Mouse (Mus musculus) bone marrow, adult 2 months (tissue): ENCODE data around the gene Rap1gap. TPM values are rescaled to one million over a fixed set of nuclear protein-coding genes. Genes with fewer than 3 reads are reported as not detected.

Experiments used
- H3K27ac ChIP-seq: fragments of 200-500 bp; 2 replicates; pipeline ENCODE4 v1.5.1; 2012; ENCODE audit warnings: low read depth, mild to moderate bottlenecking, control low read depth, inconsistent platforms, low read length; ENCODE audit not compliant: control insufficient read depth, poor library complexity, insufficient read depth
- H3K4me1 ChIP-seq: fragments of 200-500 bp; 2 replicates; pipeline ENCODE4 v1.6.1; 2011; ENCODE audit warnings: low read length; ENCODE audit not compliant: control insufficient read depth, insufficient read depth
- H3K4me3 ChIP-seq: fragments of 200-500 bp; replicated peaks from 2 replicates; pipeline ENCODE3; 2011; ENCODE audit warnings: mild to moderate bottlenecking, low read depth, low read length, control low read depth; ENCODE audit not compliant: control insufficient read depth
- CTCF ChIP-seq: fragments of 200-500 bp; IDR thresholded peaks from 2 replicates; pipeline ENCODE4 v1.5.1; 2011; ENCODE audit warnings: low read length, control low read depth; ENCODE audit not compliant: control insufficient read depth, insufficient read depth
- POLR2A ChIP-seq: fragments of 200-500 bp; IDR thresholded peaks from 2 replicates; pipeline ENCODE4 v1.6.1; 2011; ENCODE audit warnings: low read depth, mild to moderate bottlenecking, control low read depth, low read length, borderline replicate concordance; ENCODE audit not compliant: control insufficient read depth
- WGBS: fragments of 180-500 bp; shearing (Covaris S2); methylation state at CpG from one replicate; pipeline ENCODE4 v1.1.7; 2018; 5-methylcytosine and 5-hydroxymethylcytosine counted together
- polyA plus RNA-seq: library from polyadenylated mRNA; stranded (reverse); fragments of >200 nt; gene quantifications from 2 replicates; pipeline ENCODE4 v1.2.4, GENCODE M21; 2011; ENCODE audit warnings: low replicate concordance; ENCODE audit not compliant: missing spikeins, insufficient read depth, insufficient read length

The Rap1gap gene
- polyA plus RNA-seq, 1 experiment = 2.0 TPM

DNA sequence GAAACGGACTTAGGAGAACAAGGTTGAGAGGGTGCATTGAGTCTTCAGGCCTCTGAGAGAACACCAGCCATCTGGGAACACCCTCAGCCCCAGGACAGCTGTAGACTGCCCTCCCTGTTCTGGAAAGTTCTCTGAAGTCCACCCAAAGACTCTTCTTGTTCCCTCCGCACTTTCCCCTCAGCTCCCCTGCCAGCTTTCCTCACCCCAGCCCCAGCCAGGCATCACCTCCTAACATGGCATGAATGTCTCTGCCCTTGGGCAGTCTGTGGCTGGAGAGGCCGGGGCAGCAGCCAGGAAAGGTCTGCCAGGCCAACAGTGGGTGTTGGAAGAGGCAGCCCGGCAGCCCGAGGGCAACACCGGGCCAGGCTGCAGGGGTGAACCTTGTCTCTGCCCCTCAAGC lies 104.3 kb downstream of the Rap1gap start:
- Histone ChIP-seq H3K27ac (no peak overlapping the region), H3K4me1 (no peaks in the 10 kb centered on the region), H3K4me3 (no peak overlapping the region)
- TF ChIP-seq CTCF (no peak), POLR2A (no peak)
- 78% methylated on average over 6 of the region's 6 CpGs for WGBS

DNA sequence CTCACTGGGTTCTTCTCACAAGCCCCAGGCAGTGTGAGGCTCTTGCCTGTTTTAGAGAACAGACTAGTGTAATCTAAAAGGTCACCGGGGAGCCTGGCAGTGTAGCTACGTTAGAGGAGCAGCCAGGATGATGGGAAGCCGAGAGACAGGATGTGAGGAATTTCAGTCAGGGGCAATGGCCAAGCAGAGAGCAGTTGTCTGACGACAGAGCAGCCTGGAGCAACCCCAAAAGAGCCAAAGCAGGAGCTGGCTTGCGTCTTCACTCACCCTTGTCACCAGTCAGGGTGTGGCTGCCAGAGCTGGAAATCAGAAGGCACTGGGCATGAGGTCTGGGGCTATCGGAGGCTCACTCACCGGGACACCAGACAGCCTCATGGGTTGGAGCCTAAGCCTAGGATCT lies 105.1 kb downstream of the Rap1gap start:
- Histone ChIP-seq H3K4me1 (no peaks in the 10 kb centered on the region), H3K4me3 (no peak overlapping the region), H3K27ac (no peak overlapping the region)
- TF ChIP-seq POLR2A (no peak), CTCF (no peak)
- WGBS = 62% methylated on average over 7 of the region's 7 CpGs

DNA sequence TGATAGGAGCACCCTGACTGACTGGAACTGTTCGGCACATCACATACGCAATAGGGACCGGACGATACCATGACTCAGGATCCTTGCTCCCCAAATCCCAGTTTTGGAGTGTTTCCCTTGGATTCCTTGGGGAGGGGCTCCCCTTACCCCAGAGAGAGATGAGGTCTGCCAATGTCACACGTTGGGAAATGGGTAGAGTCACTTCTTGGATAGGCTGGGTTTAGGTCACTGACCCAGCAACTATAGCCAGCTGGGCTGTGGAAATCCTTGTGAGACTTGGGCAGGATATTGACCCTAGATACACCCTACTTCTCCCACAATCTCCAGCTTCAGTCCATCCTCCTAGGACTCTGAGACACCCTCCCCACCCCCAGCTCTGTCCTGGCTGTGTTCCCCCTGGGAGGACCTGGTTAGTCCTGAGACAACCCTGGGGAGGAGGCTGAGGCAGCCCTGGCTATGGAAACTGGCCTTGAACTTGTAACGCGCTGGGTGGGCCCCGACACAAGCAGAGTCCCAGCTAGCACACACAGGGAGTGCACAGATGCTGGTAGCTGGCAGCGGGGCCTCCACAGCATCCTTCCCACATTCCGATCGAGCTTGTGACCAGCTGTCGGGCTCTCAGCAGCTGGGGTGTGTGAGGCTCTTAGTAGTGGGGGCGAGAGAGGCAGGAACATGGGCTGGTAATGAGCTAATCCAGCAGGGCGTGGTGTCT lies 106.5 kb downstream of the Rap1gap start:
- TF ChIP-seq POLR2A = no peak
- no peak for TF ChIP-seq CTCF
- no peak overlapping the region for H3K27ac ChIP-seq
- 76% methylated on average over 14 of the region's 14 CpGs for WGBS
- H3K4me3 ChIP-seq = no peak overlapping the region
- H3K4me1 ChIP-seq = no peaks in the 10 kb centered on the region

DNA sequence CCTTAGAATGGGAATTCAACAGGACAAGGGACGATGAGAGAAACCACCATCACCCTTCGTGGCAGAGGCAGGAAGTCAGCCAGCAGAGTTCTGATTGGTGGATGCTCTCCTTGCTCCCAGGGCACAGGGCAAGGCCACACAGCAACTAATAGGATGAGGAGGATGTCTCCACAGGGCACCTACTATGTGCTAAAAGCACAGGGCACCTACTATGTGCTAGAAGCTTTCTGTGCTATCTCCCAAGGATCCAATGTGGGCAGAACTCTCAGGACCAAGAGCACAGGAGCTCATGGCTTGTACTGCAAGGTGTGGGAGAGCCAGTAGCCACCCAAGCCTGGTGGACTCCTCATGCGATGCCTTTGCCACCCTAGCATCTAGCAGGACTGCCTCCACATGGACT lies 107.2 kb downstream of the Rap1gap start:
- 30% methylated on average over 3 of the region's 3 CpGs for WGBS
- TF ChIP-seq CTCF (no peak), POLR2A (no peak)
- Histone ChIP-seq H3K4me1 (no peaks in the 10 kb centered on the region), H3K27ac (no peak overlapping the region), H3K4me3 (no peak overlapping the region)

DNA sequence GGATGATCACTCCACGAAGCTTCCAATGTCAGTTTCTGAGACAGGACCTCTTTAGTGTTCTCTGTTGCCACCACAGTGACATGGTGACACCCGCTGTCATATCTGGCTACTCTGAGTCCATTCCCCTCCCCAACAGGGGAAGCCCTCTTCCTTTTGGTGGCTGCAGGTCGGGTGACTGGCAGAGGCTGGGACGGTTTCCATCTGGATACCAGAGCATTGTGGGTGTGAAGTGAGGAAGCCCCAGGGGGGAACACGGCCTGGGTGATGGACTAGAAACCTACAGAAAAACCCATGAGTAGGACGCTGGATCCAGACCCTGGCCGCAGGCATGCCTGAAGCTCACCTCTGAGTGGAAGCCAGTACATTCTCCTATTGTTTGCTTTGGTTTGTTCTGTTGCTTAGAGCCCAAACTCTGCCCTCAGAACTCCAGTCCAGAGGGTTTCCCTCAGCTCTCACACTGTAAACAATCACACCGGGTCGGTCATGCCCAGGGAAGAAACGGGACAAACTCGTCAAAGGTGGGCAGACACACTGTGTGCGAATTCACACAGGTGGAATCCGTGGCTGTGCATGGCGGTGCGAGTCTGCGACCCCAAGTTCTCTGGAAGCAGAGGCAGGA lies 108.0 kb downstream of the Rap1gap start:
- Histone ChIP-seq H3K4me3 (no peak overlapping the region), H3K4me1 (no peaks in the 10 kb centered on the region), H3K27ac (no peak overlapping the region)
- 80% methylated on average over 16 of the region's 16 CpGs for WGBS
- TF ChIP-seq CTCF (no peak), POLR2A (no peak)

DNA sequence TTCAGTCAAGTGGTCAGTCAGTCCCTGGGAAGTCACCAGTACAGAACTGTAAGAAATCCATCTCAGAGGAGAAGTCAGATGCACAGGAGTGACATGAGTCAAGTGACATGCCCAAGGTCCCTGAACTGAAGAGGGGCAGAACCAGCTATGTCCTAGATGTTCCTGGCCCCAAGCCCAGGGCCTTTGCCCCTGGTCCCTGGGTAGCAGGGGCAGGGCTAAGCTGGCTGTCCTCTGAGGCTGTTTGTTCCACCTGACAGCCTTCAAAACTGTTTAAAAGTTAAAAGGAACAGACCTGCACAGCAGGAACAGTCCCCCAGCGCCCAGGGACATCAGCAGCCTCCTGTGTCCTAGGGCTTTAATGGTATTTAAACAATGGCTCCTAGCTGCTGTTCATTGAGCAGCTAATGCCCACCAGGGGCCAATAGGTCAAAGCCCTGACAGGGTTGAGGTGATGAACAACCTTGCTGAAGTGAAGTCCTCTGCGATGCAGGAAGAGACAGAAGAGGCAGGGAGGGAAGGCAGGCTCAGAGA lies 108.9 kb downstream of the Rap1gap start:
- Histone ChIP-seq H3K27ac (peak overlapping the region; percentile 50; the same call in 1 of the 2 replicates), H3K4me1 (no peaks in the 10 kb centered on the region)

DNA sequence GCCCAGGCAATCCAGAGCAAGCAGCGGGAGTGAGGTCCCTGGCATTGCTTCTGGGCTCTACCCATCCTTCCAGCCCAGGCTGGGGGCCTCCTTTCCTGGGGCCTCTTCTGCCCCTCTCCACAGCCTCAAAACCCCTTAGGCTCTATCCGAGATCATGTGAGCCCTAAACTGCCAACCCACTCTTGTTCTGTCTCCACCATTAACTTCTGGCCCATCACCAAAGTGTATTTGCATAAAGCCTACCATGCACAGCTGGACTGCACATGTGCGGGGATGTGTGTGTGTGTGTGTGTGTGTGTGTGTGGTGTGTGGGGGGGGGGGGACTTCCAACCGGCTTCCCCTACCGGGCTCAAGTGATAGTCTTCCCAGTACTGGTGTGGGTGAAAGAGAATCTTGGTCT lies 109.5 kb downstream of the Rap1gap start:
- TF ChIP-seq CTCF (no peak), POLR2A (no peak)
- Histone ChIP-seq H3K4me1 (no peaks in the 10 kb centered on the region), H3K27ac (peak overlapping the region; percentile 50; the same call in 1 of the 2 replicates), H3K4me3 (no peak overlapping the region)
- 71% methylated on average over 5 of the region's 5 CpGs for WGBS

More for the DNA sequence above, 108.9 kb downstream of the Rap1gap start:
- H3K4me3 ChIP-seq = no peak overlapping the region
- 64% methylated on average over 2 of the region's 2 CpGs for WGBS
- TF ChIP-seq CTCF (no peak), POLR2A (no peak)

DNA sequence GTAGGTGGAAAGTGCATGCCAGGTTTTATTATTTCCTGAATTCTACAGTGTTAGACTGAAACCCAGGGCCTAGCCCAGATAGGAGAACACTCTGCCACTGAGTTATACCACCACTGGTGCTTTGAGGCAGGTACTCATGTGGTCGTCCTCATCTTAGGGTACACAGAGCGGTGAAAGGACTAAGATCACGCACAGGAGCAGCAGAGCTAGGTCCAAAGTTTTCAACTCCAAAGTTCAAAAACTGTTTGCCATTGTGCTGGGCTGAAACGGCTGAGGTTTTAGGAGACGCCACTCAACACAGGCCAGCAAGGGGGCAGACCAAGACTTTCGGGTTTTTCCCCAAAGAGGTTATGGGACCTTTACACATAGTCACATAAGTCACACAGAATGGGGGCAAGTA lies 110.0 kb downstream of the Rap1gap start:
- H3K4me3 ChIP-seq = no peak overlapping the region
- WGBS = 86% methylated on average over 6 of the region's 6 CpGs
- no peaks in the 10 kb centered on the region for H3K4me1 ChIP-seq
- H3K27ac ChIP-seq = no peak overlapping the region
- no peak for TF ChIP-seq CTCF
- TF ChIP-seq POLR2A = no peak

DNA sequence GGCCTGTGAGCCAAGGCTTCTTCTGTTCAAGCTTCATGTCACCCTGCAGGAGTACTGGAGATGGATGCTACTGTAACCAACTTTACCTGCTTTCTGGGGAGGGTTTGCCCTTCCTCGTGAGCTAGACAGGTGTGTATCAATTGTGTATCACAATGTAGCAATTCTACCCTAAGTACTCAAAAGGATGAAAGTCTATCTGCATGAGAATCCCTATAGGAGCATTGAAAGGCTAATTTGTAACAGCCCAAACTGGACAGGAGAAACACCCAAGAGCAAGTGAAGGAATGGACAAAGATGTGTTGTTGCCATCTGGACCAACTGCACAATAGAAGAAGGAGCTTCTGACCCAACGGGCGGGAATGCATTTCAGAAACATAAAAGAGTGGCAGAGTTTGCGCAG lies 113.3 kb downstream of the Rap1gap start:
- 83% methylated on average over 4 of the region's 4 CpGs for WGBS
- TF ChIP-seq POLR2A (no peak), CTCF (no peak)
- no peaks in the 10 kb centered on the region for H3K4me1 ChIP-seq

More for the DNA sequence above, 113.3 kb downstream of the Rap1gap start:
- H3K27ac ChIP-seq = no peak overlapping the region
- no peak overlapping the region for H3K4me3 ChIP-seq
